Mouse (Mus musculus) thymus, adult 2 months (tissue): ENCODE measurements around the gene Insig2.

Experiments used
- CTCF ChIP-seq: fragments of 200-500 bp; IDR thresholded peaks from 2 replicates; pipeline ENCODE4 v1.5.1; 2012; ENCODE audit warnings: mild to moderate bottlenecking, control low read depth, low read length, moderate library complexity, borderline replicate concordance; ENCODE audit not compliant: control insufficient read depth, poor library complexity, insufficient read depth; ENCODE audit errors: extremely low read depth
- POLR2A ChIP-seq: fragments of 200-500 bp; IDR thresholded peaks from 2 replicates; pipeline ENCODE4 v1.6.1; 2012; ENCODE audit warnings: mild to moderate bottlenecking, low read length, control low read depth, moderate library complexity; ENCODE audit not compliant: control insufficient read depth, poor library complexity, insufficient read depth; ENCODE audit errors: extremely low read depth

- TF ChIP-seq POLR2A (no peak), CTCF (no peak)
These were observed 4.2 kb downstream of the Insig2 start for GRCm38 (mm10) chr1:121328193-121328555.
